Mouse (Mus musculus) midbrain, embryonic 12.5 days (tissue): ENCODE measurements around the gene Metrn. TPM values are rescaled to one million over a fixed set of nuclear protein-coding genes. Genes with fewer than 3 reads are reported as not detected.

Experiments used
- ATAC-seq: fragments of 200-750 bp; cut with Nextera tagmentation; 2 replicates; pipeline ENCODE4 v1.8.0; 2017; ENCODE audit warnings: low read depth, moderate TSS enrichment, moderate library complexity; ENCODE audit not compliant: low FRiP score
- H3K27ac ChIP-seq: fragments of 300-500 bp; sonication (generic); replicated peaks from 2 replicates; pipeline ENCODE4 v1.5.1; 2016; ENCODE audit warnings: mild to moderate bottlenecking
- H3K27me3 ChIP-seq: fragments of 300-500 bp; sonication (generic); 2 replicates; pipeline ENCODE4 v1.6.1; 2016; ENCODE audit warnings: mild to moderate bottlenecking
- H3K36me3 ChIP-seq: fragments of 300-500 bp; sonication (generic); 2 replicates; pipeline ENCODE4 v1.6.1; 2016
- H3K4me1 ChIP-seq: fragments of 300-500 bp; sonication (generic); 2 replicates; pipeline ENCODE4 v1.6.1; 2016
- H3K4me2 ChIP-seq: fragments of 300-500 bp; sonication (generic); replicated peaks from 2 replicates; pipeline ENCODE4 v1.6.1; 2016; ENCODE audit warnings: mild to moderate bottlenecking, moderate library complexity
- H3K4me3 ChIP-seq: fragments of 300-500 bp; sonication (generic); 2 replicates; pipeline ENCODE4 v1.5.1; 2016; ENCODE audit warnings: mild to moderate bottlenecking
- H3K9ac ChIP-seq: fragments of 300-500 bp; sonication (generic); replicated peaks from 2 replicates; pipeline ENCODE4 v1.6.1; 2016; ENCODE audit warnings: mild to moderate bottlenecking, moderate library complexity
- H3K9me3 ChIP-seq: fragments of 300-500 bp; sonication (generic); 2 replicates; pipeline ENCODE4 v1.6.1; 2016; ENCODE audit warnings: mild to moderate bottlenecking
- WGBS: fragments of 180-500 bp; shearing (Covaris S2); methylation state at CpG from one replicate; pipeline ENCODE4 v1.1.7; 2016; 5-methylcytosine and 5-hydroxymethylcytosine counted together
- polyA plus RNA-seq: library from polyadenylated mRNA; unstranded; fragments of >200 nt; fragmentation: Nextera tagmentation; extraction: Ambion mirVana; gene quantifications from 2 replicates; pipeline ENCODE4 v1.2.1, GENCODE M21; 2016

Gene Metrn
- polyA plus RNA-seq, 1 experiment from 2014 or later: 68.8 TPM

DNA sequence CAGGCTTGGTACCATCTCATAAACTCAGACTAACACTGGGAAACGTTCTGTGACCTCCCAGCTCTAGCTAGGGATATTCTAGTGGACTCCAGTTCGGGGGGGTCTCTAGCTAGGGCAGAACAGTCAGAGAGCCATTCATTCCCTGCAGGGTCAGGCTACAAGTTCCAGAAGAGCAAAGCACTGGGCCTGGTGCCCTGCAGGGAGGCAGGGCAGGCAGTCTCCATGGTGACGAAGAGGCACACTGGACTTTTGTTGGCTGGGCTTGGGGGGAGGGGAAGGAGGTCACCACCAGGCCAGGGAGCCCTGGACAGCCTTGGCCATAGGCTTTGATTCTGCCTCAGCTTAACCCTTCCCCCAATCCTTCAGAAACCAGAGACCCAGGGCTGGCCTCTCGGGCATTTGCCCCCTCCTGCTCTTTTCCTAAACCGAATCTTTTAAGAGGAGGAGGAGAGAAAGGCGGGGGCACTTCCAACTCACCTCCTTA is 1.3 kb downstream of the Metrn start, which contains the start of gene AC134908.4:
TSS of gene AC134908.4 (minus strand) at position 51 of the 484 bp plus-strand sequence.
- Histone ChIP-seq H3K27me3 (no peaks in the 10 kb centered on the region), H3K4me3 (peak within 1 kb of the TSS; percentile 80), H3K4me2 (peak within 1 kb of the TSS; percentile 92), H3K9ac (peak within 1 kb of the TSS; percentile 75), H3K27ac (peak within 1 kb of the TSS; percentile 93), H3K36me3 (no peaks in the 10 kb centered on the region), H3K4me1 (peaks cover 61% of the 10 kb centered on the region), H3K9me3 (no peaks in the 10 kb centered on the region)
- ATAC-seq: no peak
- under 1% methylated on average over 6 of the region's 6 CpGs for WGBS

DNA sequence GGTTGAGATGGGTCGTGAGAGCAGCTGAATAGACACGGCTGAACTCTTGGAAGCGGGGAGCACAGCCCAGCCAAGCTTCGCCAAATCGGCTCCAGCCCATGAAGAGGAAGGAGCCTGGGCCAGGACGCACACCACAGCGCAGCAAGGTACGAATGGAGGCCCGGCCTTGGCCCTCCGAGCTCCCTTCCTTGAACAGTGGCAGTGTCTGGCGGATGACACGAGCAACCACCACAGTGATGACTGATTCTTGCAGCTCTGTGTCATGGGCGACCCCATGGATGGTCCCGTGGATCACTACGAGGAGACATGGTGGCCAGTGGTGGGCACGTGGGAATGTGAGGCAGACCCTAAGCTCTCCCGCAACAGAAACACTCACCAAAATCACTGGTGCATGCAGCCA is 1.9 kb downstream of the Metrn start:
- Histone ChIP-seq H3K9ac (peak overlapping the region; percentile 75), H3K4me1 (peaks cover 64% of the 10 kb centered on the region), H3K9me3 (no peaks in the 10 kb centered on the region), H3K27me3 (no peaks in the 10 kb centered on the region), H3K4me2 (peak overlapping the region; percentile 92), H3K27ac (peak overlapping the region; percentile 93), H3K36me3 (0 out of 2 replicates have a peak, but pooled peaks cover 3% of the 10 kb centered on the region), H3K4me3 (peak overlapping the region; percentile 80)
- ATAC-seq: no peak
- 52% methylated on average over 17 of the region's 17 CpGs for WGBS

GRCm38 (mm10) chr17:25794197-25794596 is 2.7 kb downstream of the Metrn start:
- Histone ChIP-seq H3K27me3 (no peaks in the 10 kb centered on the region), H3K4me2 (peak overlapping the region; percentile 92), H3K27ac (peak overlapping the region; percentile 93), H3K4me1 (peaks cover 64% of the 10 kb centered on the region), H3K9me3 (no peaks in the 10 kb centered on the region), H3K36me3 (peaks cover 11% of the 10 kb centered on the region), H3K9ac (peak overlapping the region; percentile 75), H3K4me3 (0 out of 2 replicates have a peak overlapping the region, but pooled peaks have one; percentile 80)
- ATAC-seq: no peak
- 29% methylated on average over 13 of the region's 13 CpGs for WGBS

DNA sequence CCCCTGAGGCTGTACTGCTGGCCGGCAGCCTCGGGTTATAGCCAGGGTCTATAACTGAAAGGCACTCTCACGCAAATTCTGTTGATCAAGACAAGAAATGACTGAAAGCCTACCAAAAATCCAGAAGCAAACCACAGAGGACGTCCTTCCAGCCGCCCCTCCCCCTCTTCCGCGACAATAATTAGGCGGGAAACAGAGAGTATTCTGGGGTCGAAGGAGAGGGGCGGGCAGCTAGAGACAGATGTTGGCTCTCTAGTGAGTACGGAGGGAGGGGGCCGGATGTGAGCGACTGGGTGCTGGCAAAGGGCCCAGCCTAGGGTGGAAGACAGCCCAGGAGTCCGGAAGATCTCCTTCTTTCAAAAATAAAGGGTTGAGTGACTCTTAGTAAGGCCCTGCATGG is 4.3 kb downstream of the Metrn start, which contains the start of gene Fam173a:
TSS of gene Fam173a (minus strand) at position 287 of the 400 bp plus-strand sequence.
- H3K36me3 ChIP-seq: peaks cover 23% of the 10 kb centered on the region
- peaks cover 63% of the 10 kb centered on the region for H3K4me1 ChIP-seq
- peak within 1 kb of the TSS; percentile 92 for H3K4me2 ChIP-seq
- ATAC-seq: peak; percentile 28; the same call in 1 of the 2 replicates
- peak within 1 kb of the TSS; percentile 83 for H3K9ac ChIP-seq
- peak within 1 kb of the TSS; percentile 93 for H3K27ac ChIP-seq
- H3K9me3 ChIP-seq: no peaks in the 10 kb centered on the region
- peak within 1 kb of the TSS; percentile 69 for H3K4me3 ChIP-seq
- H3K27me3 ChIP-seq: no peaks in the 10 kb centered on the region
- WGBS: under 1% methylated on average over 14 of the region's 14 CpGs

DNA sequence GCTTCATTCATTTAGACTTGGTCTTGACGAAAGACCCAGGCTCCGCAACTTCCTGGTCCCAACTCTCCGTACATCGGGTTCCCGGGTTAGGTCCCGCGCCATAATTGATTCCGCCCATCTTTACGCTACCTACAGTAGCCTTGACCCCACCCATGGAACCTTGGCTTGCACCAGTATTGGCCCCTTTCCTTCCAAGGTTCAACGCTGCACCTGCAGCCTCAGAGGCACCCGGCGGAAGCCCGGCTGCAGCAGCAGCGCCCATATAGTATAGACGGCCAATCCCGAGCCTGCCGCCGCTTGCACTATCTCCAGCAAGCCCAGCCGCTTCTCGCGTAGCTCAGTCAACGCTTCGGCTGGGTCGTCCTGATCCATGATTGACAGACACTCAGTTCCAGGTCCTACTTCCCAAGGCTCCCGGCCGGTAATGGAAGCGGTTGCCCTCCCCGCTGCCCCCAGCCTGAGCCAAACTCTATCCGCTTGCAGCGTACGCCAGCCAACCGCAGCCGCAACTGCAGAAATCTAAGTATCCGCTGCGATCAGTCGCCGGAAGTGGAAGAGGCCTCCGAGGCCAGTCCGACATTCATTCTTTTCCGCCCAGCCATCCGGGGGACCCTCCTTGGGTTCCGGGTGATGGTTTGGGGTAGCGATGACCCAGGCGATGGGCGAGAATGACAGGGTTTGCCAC is 5.0 kb downstream of the Metrn start:
- H3K27ac ChIP-seq: peak overlapping the region; percentile 93
- H3K4me3 ChIP-seq: peak overlapping the region; percentile 69
- H3K27me3 ChIP-seq: no peaks in the 10 kb centered on the region
- peak; percentile 24 for ATAC-seq
- no peaks in the 10 kb centered on the region for H3K9me3 ChIP-seq
- H3K4me1 ChIP-seq: peaks cover 57% of the 10 kb centered on the region
- H3K9ac ChIP-seq: peak overlapping the region; percentile 83
- H3K36me3 ChIP-seq: peaks cover 26% of the 10 kb centered on the region
- under 1% methylated on average over 45 of the region's 45 CpGs for WGBS
- peak overlapping the region; percentile 90 for H3K4me2 ChIP-seq

- H3K27ac ChIP-seq: peak overlapping the region; percentile 93
- peak overlapping the region; percentile 83 for H3K9ac ChIP-seq
- ATAC-seq: no peak
- H3K4me1 ChIP-seq: peaks cover 56% of the 10 kb centered on the region
- WGBS: 20% methylated on average over 19 of the region's 19 CpGs
- peak overlapping the region; percentile 69 for H3K4me3 ChIP-seq
- H3K9me3 ChIP-seq: no peaks in the 10 kb centered on the region
- H3K27me3 ChIP-seq: no peaks in the 10 kb centered on the region
- H3K36me3 ChIP-seq: peaks cover 26% of the 10 kb centered on the region
- peak overlapping the region; percentile 90 for H3K4me2 ChIP-seq
Measured at GRCm38 (mm10) chr17:25791320-25791842, 5.6 kb downstream of the Metrn start.

DNA sequence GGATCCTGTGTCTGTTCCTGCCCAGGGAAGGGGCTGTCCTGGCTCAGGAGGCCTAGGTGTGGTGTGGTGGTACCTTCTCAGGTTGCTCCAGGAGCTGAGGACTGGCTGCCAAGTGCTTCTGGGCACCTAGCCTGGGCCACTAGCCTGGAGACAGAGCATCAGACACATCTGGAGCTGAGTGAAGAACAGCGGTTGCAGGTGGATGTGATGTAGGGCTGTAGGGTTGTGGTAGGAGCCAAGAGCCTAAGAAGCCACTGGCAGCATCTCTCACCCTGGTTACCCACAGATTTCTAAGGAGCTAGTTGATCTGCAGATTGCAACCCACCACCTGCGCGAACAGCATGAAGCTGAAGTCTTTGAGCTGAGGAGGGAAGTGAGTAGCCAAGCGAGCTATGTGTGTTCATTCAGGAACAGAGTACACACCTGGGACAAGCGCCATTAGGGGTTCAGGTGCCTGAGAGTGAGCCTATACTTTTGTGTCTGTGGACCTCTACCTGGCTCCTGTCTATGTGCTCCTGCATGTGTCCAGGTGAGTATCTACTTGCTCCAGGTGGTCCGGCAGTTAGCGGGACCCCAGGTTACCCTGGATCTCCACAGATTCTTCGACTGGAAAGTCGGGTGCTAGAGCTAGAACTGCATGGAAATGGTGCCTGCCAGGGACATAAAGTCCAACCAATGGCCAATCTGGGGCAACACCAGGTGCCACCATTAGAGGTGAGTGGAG is 10.0 kb downstream of the Metrn start:
- WGBS: 95% methylated on average over 9 of the region's 9 CpGs
- Histone ChIP-seq H3K9ac (no peak overlapping the region), H3K27me3 (no peaks in the 10 kb centered on the region), H3K36me3 (peaks cover 47% of the 10 kb centered on the region), H3K4me2 (no peak overlapping the region), H3K4me3 (no peak overlapping the region), H3K9me3 (no peaks in the 10 kb centered on the region), H3K4me1 (peaks cover 40% of the 10 kb centered on the region), H3K27ac (no peak overlapping the region)
- no peak for ATAC-seq

GRCm38 (mm10) chr17:25786280-25786679 is 10.7 kb downstream of the Metrn start, which contains the start of gene Ccdc78:
Gene Ccdc78, plus strand, starts transcription at chr17:25786580.
- ATAC-seq: no peak
- Histone ChIP-seq H3K4me2 (peak within 1 kb of the TSS; percentile 68), H3K36me3 (peaks cover 54% of the 10 kb centered on the region), H3K27me3 (no peaks in the 10 kb centered on the region), H3K4me3 (peak within 1 kb of the TSS; percentile 60), H3K9me3 (no peaks in the 10 kb centered on the region), H3K27ac (peak within 1 kb of the TSS; percentile 85), H3K4me1 (peaks cover 34% of the 10 kb centered on the region), H3K9ac (peak within 1 kb of the TSS; percentile 78)
- 87% methylated on average over 3 of the region's 3 CpGs for WGBS

DNA sequence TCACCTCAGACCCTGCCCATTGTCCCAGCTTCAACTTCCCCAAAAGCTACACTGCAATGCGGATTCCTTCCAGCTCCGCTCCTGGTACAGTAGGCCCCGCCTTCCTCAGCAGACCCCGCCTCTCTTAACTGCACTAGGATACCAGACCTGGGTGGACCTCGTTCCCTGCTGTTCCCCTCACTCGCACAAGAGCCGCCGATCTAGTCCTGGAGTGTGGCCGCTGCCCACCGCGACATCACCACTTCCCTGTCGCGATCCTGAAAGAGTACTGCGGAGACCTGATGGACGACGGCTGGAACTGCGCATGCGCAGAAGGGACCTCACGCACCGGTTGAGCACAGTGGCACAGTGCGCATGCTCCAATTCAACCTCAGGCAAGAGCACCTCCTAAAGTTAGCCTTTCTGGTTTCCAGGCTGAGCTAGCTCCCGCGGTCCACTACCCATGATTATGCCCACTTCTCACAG is 11.6 kb downstream of the Metrn start, which contains the start of gene Haghl:
TSS of gene Haghl (minus strand) at position 393 of the 465 bp plus-strand sequence.
- ATAC-seq: peak; percentile 80
- Histone ChIP-seq H3K36me3 (peaks cover 60% of the 10 kb centered on the region), H3K4me2 (peak within 1 kb of the TSS; percentile 68), H3K4me1 (peaks cover 24% of the 10 kb centered on the region), H3K27me3 (no peaks in the 10 kb centered on the region), H3K9ac (peak within 1 kb of the TSS; percentile 78), H3K4me3 (peak within 1 kb of the TSS; percentile 60), H3K9me3 (no peaks in the 10 kb centered on the region), H3K27ac (peak within 1 kb of the TSS; percentile 85)
- under 1% methylated on average over 23 of the region's 23 CpGs for WGBS

DNA sequence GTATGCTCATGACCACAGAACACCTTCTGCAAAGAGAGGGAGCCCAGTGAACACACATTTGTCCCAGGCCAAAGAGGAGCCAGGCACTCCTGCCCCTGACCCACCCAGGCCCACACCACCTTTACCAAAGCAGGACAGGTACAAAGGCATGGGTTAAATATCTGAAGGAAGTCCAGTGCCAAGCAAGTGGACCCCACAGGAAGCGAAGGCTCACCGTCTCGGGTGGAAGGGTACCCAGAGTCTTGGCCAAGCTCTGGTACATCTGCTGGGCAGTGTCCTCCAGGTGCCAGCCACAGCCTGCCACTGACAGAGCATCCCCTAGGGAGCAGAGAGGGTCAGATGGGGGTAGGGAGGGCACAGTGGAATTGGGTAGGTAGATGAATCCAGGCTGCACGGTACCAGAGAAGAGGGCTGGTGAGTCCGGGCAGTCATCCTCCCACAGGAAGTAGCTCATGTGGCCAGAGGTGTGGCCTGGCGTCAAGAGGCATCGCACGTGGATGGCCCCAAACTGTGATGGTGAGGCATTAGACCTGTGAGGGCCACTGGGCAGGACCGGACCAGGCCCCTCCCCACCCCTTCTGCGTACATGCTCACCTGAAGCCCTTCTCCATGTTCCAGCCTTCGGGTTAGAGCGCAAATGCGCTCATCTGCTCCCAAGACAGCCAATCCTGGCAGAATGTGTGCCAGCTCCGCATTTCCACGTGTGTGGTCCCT is 12.9 kb downstream of the Metrn start:
- Histone ChIP-seq H3K36me3 (peaks cover 59% of the 10 kb centered on the region), H3K27ac (no peak overlapping the region), H3K4me2 (peak overlapping the region; percentile 68), H3K4me1 (peaks cover 24% of the 10 kb centered on the region), H3K9ac (peak overlapping the region; percentile 78), H3K4me3 (peak overlapping the region; percentile 60), H3K27me3 (no peaks in the 10 kb centered on the region), H3K9me3 (no peaks in the 10 kb centered on the region)
- no peak for ATAC-seq
- WGBS: 85% methylated on average over 15 of the region's 15 CpGs

DNA sequence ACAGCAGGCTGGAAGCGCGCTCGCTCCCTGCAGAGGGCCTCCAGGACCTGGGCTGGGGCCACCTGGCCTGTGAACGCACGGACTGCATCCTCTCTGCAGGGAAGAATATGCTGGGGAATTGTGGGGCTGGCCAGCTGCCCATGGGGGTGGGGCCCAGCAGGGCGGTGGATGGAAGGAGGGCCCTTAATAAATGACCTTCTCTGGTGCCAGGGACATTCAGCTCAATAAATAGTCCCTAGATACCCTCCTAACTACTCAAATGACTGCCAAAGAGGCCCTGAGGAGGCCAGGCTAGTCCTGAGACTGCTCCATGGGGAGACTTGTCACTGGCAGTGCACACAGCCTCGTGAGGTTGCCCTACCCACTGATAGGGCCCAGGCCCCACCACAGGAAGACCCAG is 13.8 kb downstream of the Metrn start:
- H3K27ac ChIP-seq: no peak overlapping the region
- no peak overlapping the region for H3K4me3 ChIP-seq
- ATAC-seq: no peak
- peak overlapping the region; percentile 68 for H3K4me2 ChIP-seq
- 0 out of 2 replicates have a peak overlapping the region, but pooled peaks have one; percentile 78 for H3K9ac ChIP-seq
- H3K36me3 ChIP-seq: peaks cover 53% of the 10 kb centered on the region
- H3K9me3 ChIP-seq: no peaks in the 10 kb centered on the region
- peaks cover 24% of the 10 kb centered on the region for H3K4me1 ChIP-seq
- WGBS: 88% methylated on average over 7 of the region's 7 CpGs
- no peaks in the 10 kb centered on the region for H3K27me3 ChIP-seq
